Mouse (Mus musculus): Measurements from ENCODE around the gene Ttll1. TPM values are rescaled to one million over a fixed set of nuclear protein-coding genes. Genes with fewer than 3 reads are reported as not detected.

Gene Ttll1
- polyA plus RNA-seq, 1 experiment: not detected

- TF ChIP-seq CTCF (IDR thresholded peaks at IDR 0.05; ENCODE audit: insufficient read depth, low read depth, low read length): no peak
- no peak for TF ChIP-seq POLR2A (IDR thresholded peaks at IDR 0.05; ENCODE audit: insufficient read depth, low read depth, low read length)
- Histone ChIP-seq H3K4me3 (ENCODE audit: insufficient read depth, low read depth, low read length) (no peak overlapping the region), H3K4me1 (ENCODE audit: control insufficient read depth, insufficient read depth, low read length) (no peaks in the 10 kb centered on the region), H3K27ac (ENCODE audit: insufficient read depth, low read depth, low read length) (no peak overlapping the region)
- WGBS: 90% methylated on average over 6 of the region's 6 CpGs
Observed at GRCm38 (mm10) chr15:83535890-83536231, 25.2 kb upstream of the Ttll1 start.

GRCm38 (mm10) chr15:83534960-83535889 lies 24.5 kb upstream of the Ttll1 start:
- TF ChIP-seq POLR2A (IDR thresholded peaks at IDR 0.05; ENCODE audit: insufficient read depth, low read depth, low read length) (no peak), CTCF (IDR thresholded peaks at IDR 0.05; ENCODE audit: insufficient read depth, low read depth, low read length) (no peak)
- Histone ChIP-seq H3K4me1 (ENCODE audit: control insufficient read depth, insufficient read depth, low read length) (no peaks in the 10 kb centered on the region), H3K27ac (ENCODE audit: insufficient read depth, low read depth, low read length) (no peak overlapping the region), H3K4me3 (ENCODE audit: insufficient read depth, low read depth, low read length) (no peak overlapping the region)
- 75% methylated on average over 17 of the region's 17 CpGs for WGBS

- no peak for TF ChIP-seq CTCF (IDR thresholded peaks at IDR 0.05; ENCODE audit: insufficient read depth, low read depth, low read length)
- TF ChIP-seq POLR2A (IDR thresholded peaks at IDR 0.05; ENCODE audit: insufficient read depth, low read depth, low read length): no peak
- WGBS: 78% methylated on average over 7 of the region's 7 CpGs
Observed at GRCm38 (mm10) chr15:83532606-83533005, 21.9 kb upstream of the Ttll1 start.

GRCm38 (mm10) chr15:83531961-83532469 lies 21.3 kb upstream of the Ttll1 start:
- 82% methylated on average over 5 of the region's 5 CpGs for WGBS
- Histone ChIP-seq H3K4me1 (ENCODE audit: control insufficient read depth, insufficient read depth, low read length) (peaks cover 2% of the 10 kb centered on the region), H3K4me3 (ENCODE audit: insufficient read depth, low read depth, low read length) (no peak overlapping the region), H3K27ac (ENCODE audit: insufficient read depth, low read depth, low read length) (no peak overlapping the region)
- TF ChIP-seq CTCF (IDR thresholded peaks at IDR 0.05; ENCODE audit: insufficient read depth, low read depth, low read length) (no peak), POLR2A (IDR thresholded peaks at IDR 0.05; ENCODE audit: insufficient read depth, low read depth, low read length) (no peak)

More at GRCm38 (mm10) chr15:83532606-83533005, 21.9 kb upstream of the Ttll1 start:
- Histone ChIP-seq H3K4me1 (ENCODE audit: control insufficient read depth, insufficient read depth, low read length) (no peaks in the 10 kb centered on the region), H3K27ac (ENCODE audit: insufficient read depth, low read depth, low read length) (no peak overlapping the region), H3K4me3 (ENCODE audit: insufficient read depth, low read depth, low read length) (no peak overlapping the region)

GRCm38 (mm10) chr15:83530688-83531087 lies 20.0 kb upstream of the Ttll1 start:
- Histone ChIP-seq H3K4me3 (ENCODE audit: insufficient read depth, low read depth, low read length) (no peak overlapping the region), H3K4me1 (ENCODE audit: control insufficient read depth, insufficient read depth, low read length) (peaks cover 12% of the 10 kb centered on the region), H3K27ac (ENCODE audit: insufficient read depth, low read depth, low read length) (no peak overlapping the region)
- TF ChIP-seq POLR2A (IDR thresholded peaks at IDR 0.05; ENCODE audit: insufficient read depth, low read depth, low read length) (no peak), CTCF (IDR thresholded peaks at IDR 0.05; ENCODE audit: insufficient read depth, low read depth, low read length) (no peak)
- WGBS: 87% methylated on average over 6 of the region's 6 CpGs

- 85% methylated on average over 9 of the region's 9 CpGs for WGBS
- TF ChIP-seq CTCF (IDR thresholded peaks at IDR 0.05; ENCODE audit: insufficient read depth, low read depth, low read length): no peak
- no peak for TF ChIP-seq POLR2A (IDR thresholded peaks at IDR 0.05; ENCODE audit: insufficient read depth, low read depth, low read length)
- Histone ChIP-seq H3K4me3 (ENCODE audit: insufficient read depth, low read depth, low read length) (no peak overlapping the region), H3K4me1 (ENCODE audit: control insufficient read depth, insufficient read depth, low read length) (peaks cover 12% of the 10 kb centered on the region), H3K27ac (ENCODE audit: insufficient read depth, low read depth, low read length) (no peak overlapping the region)
Observed at GRCm38 (mm10) chr15:83530233-83530632, 19.5 kb upstream of the Ttll1 start.

GRCm38 (mm10) chr15:83529765-83530164 lies 19.1 kb upstream of the Ttll1 start:
- Histone ChIP-seq H3K4me1 (ENCODE audit: control insufficient read depth, insufficient read depth, low read length) (peaks cover 12% of the 10 kb centered on the region), H3K4me3 (ENCODE audit: insufficient read depth, low read depth, low read length) (no peak overlapping the region), H3K27ac (ENCODE audit: insufficient read depth, low read depth, low read length) (no peak overlapping the region)
- TF ChIP-seq POLR2A (IDR thresholded peaks at IDR 0.05; ENCODE audit: insufficient read depth, low read depth, low read length) (no peak), CTCF (IDR thresholded peaks at IDR 0.05; ENCODE audit: insufficient read depth, low read depth, low read length) (no peak)
- WGBS: 91% methylated on average over 5 of the region's 5 CpGs

- Histone ChIP-seq H3K4me3 (ENCODE audit: insufficient read depth, low read depth, low read length) (no peak overlapping the region), H3K27ac (ENCODE audit: insufficient read depth, low read depth, low read length) (no peak overlapping the region), H3K4me1 (ENCODE audit: control insufficient read depth, insufficient read depth, low read length) (peaks cover 12% of the 10 kb centered on the region)
- TF ChIP-seq CTCF (IDR thresholded peaks at IDR 0.05; ENCODE audit: insufficient read depth, low read depth, low read length) (no peak), POLR2A (IDR thresholded peaks at IDR 0.05; ENCODE audit: insufficient read depth, low read depth, low read length) (no peak)
- 88% methylated on average over 4 of the region's 4 CpGs for WGBS
Observed at GRCm38 (mm10) chr15:83528892-83529291, 18.2 kb upstream of the Ttll1 start.

- 93% methylated on average over 2 of the region's 2 CpGs for WGBS
- peaks cover 15% of the 10 kb centered on the region for H3K4me1 ChIP-seq (ENCODE audit: control insufficient read depth, insufficient read depth, low read length)
- no peak overlapping the region for H3K27ac ChIP-seq (ENCODE audit: insufficient read depth, low read depth, low read length)
- H3K4me3 ChIP-seq (ENCODE audit: insufficient read depth, low read depth, low read length): no peak overlapping the region
- no peak for TF ChIP-seq CTCF (IDR thresholded peaks at IDR 0.05; ENCODE audit: insufficient read depth, low read depth, low read length)
- TF ChIP-seq POLR2A (IDR thresholded peaks at IDR 0.05; ENCODE audit: insufficient read depth, low read depth, low read length): no peak
Observed at GRCm38 (mm10) chr15:83527747-83528146, 17.1 kb upstream of the Ttll1 start.

Data from olfactory bulb, adult 2 months (tissue).